Mouse (Mus musculus) NIH3T3 (cell line): ENCODE results near the gene Rgs7.
A peak's percentile ranks its signal among the peaks of the same experiment; 100 is the strongest.

Experiments used
- DNase-seq: peaks from one replicate; pipeline ENCODE4 v3.0.0-alpha.2; 2012; ENCODE audit warnings: low read depth

The Rgs7 gene

GRCm38 (mm10) chr1:175491861-175492682 lies at the start of gene Rgs7:
Rgs7 (minus strand) TSS chr1:175492500.
- DNase-seq: no peak

DNA sequence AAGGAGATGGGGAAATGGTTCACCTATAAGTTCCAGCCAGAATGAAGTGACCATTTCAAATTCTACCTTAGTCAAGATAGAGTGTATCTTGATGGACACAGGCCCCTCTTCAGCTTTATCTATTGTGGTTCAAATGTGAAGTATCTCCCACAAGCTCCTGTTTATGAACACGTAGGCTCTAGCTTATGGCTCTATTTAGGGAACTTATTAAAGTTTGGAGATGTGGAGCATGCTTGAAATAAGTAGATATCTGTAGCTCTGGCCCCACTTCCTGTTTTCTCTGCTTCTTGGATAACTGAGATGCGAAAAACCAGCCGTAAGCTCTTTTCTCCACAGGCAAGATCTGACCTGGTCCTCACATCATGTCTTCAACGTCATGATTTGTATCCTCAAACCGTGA lies 48.4 kb upstream of the Rgs7 start:
- DNase-seq: no peak

DNA sequence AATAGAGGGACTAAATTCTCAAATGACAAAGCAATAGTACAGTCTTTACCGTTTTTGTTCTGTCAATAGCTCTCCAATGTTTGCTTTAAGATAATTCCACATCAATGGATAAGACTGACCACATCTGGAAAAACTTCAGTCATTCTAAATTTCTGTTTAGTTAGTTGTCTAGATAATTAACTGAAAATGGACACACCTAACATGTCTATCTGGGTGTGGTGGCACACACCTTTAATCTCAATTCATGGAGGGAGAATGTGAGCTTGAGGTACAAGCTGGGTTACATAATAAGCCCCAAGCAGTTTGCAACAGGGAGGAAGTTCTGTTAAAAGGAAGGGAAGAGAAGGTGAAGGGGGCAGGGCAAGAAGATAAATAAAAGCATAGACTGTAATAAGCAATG lies 45.0 kb upstream of the Rgs7 start:
- DNase-seq: no peak

DNA sequence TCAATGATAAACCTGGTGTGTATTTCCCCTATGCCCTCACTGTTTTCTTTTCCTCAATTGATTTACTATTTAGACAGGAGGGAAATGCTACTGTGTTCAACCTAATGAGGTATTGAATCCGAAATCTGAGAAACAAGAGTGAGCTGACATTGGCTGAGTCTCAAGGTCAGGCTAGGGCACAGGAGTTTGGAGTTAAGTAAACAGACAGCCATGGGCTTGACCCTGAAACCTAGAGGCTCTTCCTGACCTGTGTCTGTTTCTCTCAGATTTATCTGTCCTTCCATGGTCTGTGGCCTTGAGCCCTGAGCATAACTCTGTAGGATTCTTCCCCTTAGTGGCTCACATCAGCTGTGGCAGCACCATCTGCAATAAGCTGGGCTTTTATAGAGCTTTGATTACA lies 37.6 kb upstream of the Rgs7 start:
- DNase-seq: no peak

GRCm38 (mm10) chr1:175524626-175525294 lies 32.5 kb upstream of the Rgs7 start:
- DNase-seq: no peak

DNA sequence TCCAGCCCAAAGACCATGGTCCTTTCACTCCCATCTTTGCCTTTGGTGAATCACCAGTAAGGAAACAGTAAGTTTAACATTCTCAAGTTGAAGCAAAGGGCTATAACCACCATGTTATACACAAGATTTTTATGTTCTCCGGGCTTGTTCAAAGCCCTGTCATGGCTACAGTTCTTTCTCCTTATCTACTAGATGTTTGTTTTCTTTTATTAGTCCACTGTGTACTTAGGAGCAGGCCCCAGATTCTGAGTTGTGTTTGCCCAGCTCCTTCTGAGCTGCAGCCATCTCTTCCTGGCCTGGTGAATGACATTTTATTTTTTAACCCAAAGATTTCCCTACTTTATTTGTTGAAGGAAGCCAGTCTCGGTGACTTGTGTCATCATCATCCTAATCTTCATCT lies 31.3 kb upstream of the Rgs7 start:
- no peak for DNase-seq

- DNase-seq: no peak
Observed at GRCm38 (mm10) chr1:175514543-175514942, 22.2 kb upstream of the Rgs7 start.

DNA sequence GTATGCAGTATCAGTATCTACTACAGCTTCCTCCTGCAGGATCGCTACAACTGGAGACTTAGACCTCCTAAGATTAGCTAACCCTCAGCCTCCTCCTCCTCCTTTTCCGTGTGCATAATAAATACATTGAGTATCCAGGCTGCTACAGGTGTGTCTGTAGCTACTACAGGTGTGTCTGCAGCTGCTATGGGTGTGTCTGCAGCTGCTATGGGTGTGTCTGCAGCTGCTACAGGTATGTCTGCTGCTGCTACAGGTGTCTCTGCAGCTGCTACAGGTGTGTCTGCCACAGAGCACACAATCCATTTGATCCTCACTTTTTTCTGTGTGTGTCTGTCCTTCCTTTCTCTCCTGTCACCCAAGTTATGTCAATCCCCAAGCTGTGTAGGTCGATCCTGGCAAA lies 19.9 kb upstream of the Rgs7 start:
- no peak for DNase-seq

DNA sequence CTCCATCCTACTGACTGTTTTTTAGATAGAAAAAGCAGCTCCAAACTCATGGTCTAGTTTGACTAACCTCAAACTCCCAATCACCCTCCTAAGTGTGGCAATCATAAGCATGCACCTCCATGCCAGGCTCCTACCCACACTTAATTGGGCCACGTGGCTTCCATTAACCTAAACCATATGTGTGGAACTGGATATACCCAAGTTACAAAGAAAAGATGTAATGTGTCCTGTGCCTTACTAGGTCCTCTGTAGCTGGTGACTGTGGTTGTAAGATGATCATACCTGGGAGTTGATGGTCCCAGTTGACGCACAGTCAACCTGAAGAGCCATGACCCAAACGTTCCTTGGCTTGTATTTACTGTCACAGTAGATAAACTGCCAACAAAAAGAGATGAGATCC lies 17.7 kb upstream of the Rgs7 start:
- DNase-seq: no peak

DNA sequence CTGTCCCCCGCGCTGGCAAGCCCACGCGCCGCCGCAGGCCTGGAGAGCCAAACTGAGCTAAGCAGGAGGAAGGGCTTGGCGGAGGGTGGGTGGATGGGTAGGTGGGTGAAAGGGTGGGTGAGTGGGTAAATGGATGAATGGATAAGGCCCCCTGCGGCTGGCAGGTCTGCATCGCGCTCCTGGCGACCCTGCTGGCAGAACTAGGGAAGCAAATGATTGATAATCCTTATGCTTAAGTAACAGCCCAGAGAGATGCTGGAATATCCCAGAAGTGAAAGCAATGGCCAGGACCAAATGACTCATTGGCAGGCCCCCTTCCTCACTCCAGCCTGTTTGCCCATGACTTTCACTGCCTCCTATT lies 363 bp upstream of the Rgs7 start:
- DNase-seq: no peak

GRCm38 (mm10) chr1:175491511-175491860 lies 814 bp downstream of the Rgs7 start:
- no peak for DNase-seq

GRCm38 (mm10) chr1:175485109-175485508 lies 7.2 kb downstream of the Rgs7 start:
- no peak for DNase-seq

DNA sequence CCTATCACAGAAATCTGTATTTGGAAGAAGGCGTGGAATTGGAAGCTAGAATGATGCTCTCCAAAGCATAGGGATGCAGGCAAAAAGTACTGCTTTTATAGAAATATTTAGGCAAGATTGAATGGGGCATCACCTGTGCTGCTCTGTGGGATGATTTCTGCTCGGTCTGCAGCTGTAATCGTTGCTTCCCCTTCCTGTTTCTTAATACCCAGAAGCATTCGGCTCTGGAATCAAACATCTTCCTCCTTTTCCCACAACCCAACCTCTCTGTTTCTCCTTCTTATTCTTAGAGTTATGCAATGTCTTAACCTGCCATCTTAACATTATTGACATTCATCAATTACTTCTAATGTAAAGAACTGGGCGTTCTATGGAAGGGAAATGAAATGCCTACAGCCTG lies 19.2 kb downstream of the Rgs7 start:
- no peak for DNase-seq

DNA sequence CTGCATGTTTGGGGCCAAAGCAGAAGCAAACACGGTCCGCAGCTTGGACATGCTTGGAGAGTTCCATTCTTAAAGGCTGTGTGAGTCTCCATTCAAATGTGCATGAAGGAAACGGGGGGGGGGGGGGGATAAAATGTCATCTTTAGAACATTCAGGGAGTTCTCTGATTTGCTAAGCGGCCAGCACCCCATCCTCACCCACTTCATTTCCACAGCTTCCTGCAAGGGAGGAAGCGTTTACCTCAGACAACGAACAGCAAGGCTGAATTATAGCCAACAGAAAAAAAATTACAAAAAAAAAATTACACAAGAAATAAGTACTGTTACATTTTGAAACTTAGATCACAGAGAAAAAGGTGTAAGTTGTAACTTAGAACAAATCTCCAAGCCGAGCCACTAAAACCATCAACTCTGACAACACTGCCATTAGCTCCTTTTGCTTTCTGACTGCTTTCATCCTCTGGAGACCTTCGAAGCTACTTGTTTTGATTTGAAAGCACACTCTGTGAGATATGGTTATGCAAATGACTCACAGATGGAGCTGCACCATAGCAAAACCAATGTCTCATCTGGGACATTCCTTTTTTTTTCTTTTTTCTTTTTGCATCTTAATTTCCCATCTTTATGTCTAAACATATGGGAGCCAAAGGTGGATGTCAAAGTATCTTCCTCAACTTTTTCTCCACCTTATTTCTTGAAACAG lies 23.1 kb downstream of the Rgs7 start:
- no peak for DNase-seq

- DNase-seq: no peak
Observed at GRCm38 (mm10) chr1:175464566-175464965, 27.7 kb downstream of the Rgs7 start.

DNA sequence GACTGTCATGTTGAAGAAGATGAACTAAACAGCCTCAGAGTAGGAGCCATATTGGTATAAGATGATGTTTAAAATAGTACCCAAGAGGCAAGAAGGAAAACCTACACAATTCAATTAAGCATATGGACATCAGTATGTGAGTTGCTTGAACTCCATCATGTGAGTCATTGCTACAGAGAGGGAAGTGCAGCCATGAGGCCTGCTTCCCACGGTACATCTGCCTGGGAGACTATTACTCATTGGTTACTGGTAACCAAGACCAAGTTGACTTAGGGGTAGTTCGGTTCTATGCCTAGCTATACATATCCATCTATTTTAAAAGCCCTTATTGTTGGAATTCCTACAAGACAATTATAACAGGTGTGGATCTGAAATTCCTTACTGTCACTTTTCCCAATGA lies 29.9 kb downstream of the Rgs7 start:
- DNase-seq: no peak

DNA sequence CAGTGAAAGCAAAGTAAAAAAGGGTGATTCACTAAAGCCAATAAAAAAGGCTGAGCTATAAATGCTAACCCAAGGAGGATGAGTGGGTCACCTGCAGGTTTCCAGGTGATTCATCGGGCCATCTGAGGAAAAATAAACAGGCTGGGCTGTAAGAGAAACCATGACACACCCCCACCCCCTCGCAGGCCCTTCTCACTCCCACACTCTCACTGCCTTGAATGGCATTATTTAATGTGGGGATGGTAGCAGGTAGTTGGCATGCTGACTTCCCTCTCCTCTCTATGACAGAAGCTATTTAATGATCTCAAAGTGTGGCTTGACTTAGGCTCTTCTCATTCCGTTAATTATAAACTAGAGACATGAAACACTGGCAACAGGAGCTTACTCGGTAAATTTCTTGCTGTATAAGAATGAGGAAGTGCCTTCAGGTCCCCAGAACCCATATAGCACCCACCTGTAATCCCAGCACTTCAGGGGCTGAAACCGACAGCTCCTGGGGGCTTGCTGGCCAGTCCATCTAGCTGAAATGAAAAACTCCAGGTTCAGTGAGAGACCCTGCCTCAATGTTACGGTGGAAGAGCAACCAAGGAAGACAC lies 38.2 kb downstream of the Rgs7 start:
- DNase-seq: no peak

GRCm38 (mm10) chr1:175448017-175448416 lies 44.3 kb downstream of the Rgs7 start:
- DNase-seq: no peak

- no peak for DNase-seq
Observed at GRCm38 (mm10) chr1:175442939-175443338, 49.4 kb downstream of the Rgs7 start.

GRCm38 (mm10) chr1:175442025-175442424 lies 50.3 kb downstream of the Rgs7 start:
- peak; percentile 34 for DNase-seq

DNA sequence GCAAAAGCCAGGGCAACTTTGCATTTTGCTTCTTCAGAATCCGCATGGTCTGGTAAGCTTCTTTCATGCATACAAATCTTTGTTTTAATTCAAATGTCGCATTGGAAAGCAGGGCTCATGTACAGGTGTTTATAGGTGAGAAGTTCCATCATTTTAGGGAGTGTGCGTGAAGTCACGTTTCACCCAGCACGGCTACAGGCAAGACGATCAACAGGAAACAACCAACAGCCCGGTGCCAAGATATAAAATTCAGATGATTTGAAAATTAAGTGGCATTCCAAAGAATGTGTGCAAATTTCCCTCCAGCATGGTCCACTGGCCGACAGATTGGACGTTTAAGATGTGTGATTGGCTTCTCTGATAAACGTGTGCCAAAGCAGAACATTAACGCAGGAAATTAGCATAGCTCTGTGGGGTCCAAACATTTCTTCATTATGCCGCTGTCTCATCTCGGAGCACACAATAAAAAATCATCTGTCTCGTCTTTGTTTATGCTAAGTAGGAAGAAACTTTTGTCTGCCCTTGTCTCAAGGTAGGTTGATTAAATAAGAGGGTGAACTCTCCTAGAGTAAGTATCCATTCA lies 58.6 kb downstream of the Rgs7 start:
- no peak for DNase-seq

GRCm38 (mm10) chr1:175433128-175433527 lies 59.2 kb downstream of the Rgs7 start:
- no peak for DNase-seq
